9 mouse cellular contexts compared by ENCODE assay signal in genomic region chr4:109407176-109407520, GRCm38 (mm10). TPM values are rescaled to one million over a fixed set of nuclear protein-coding genes. Genes with fewer than 3 reads are reported as not detected.
A peak's percentile ranks its signal among the peaks of the same experiment; 100 is the strongest.
DNase-seq lines count a peak whose midpoint lies in the region; ATAC-seq and TF ChIP-seq lines count a peak whose summit lies in the region.
"Had no signal": no experiment of that assay in that cellular context is flagged by ENCODE, and none has a peak within 500 bp of the region (broad histone marks: within the 10 kb centered on the region; RNA-seq: fewer than 3 reads in every experiment).

No protein-coding gene starts in this region.

- H3K9me3 ChIP-seq in kidney, embryonic 14.5 days (ENCODE audit: control insufficient read depth, low read length): no peaks in the 10 kb centered on the region
- H3K9me3 ChIP-seq in hindbrain, embryonic 11.5 days (ENCODE audit: control insufficient read depth, low read length): no peaks in the 10 kb centered on the region
- no peaks in the 10 kb centered on the region for H3K9me3 ChIP-seq in midbrain, embryonic 12.5 days

- no peaks in the 10 kb centered on the region for H3K4me1 ChIP-seq in kidney, embryonic 14.5 days (ENCODE audit: control insufficient read depth, insufficient read depth, low read length)
- peaks cover 17% of the 10 kb centered on the region for H3K4me1 ChIP-seq in bone marrow macrophage, adult 2 months (ENCODE audit: control insufficient read depth, insufficient read depth, low read length)
- no peaks in the 10 kb centered on the region; the same call in none of the 2 replicates for H3K4me1 ChIP-seq in hindbrain, embryonic 11.5 days (replicated peaks; ENCODE audit: control insufficient read depth, insufficient read depth, low read length)
- H3K4me1 ChIP-seq in midbrain, embryonic 12.5 days: peaks cover 15% of the 10 kb centered on the region

- H3K4me3 ChIP-seq in kidney, embryonic 14.5 days (ENCODE audit: low read length): peak overlapping the region; percentile 66
- H3K4me3 ChIP-seq in bone marrow macrophage, adult 2 months (ENCODE audit: insufficient read depth, low read length): peak overlapping the region; percentile 79
- peak overlapping the region; percentile 48 for H3K4me3 ChIP-seq in hindbrain, embryonic 11.5 days (ENCODE audit: low read depth, low read length)
- H3K4me3 ChIP-seq in midbrain, embryonic 12.5 days: peak overlapping the region; percentile 67

- peak; percentile 40; the same call in 1 of the 2 replicates for ATAC-seq in kidney, embryonic 14.5 days (ENCODE audit: low FRiP score, low TSS enrichment)
- peak; percentile 56 for ATAC-seq in hindbrain, embryonic 11.5 days (ENCODE audit: low FRiP score)
- peak; percentile 27; the same call in 1 of the 2 replicates for ATAC-seq in midbrain, embryonic 12.5 days (ENCODE audit: low FRiP score, low read depth)

- no peaks in the 10 kb centered on the region for H3K36me3 ChIP-seq in kidney, embryonic 14.5 days (ENCODE audit: control insufficient read depth, insufficient read depth, low read length)
- H3K36me3 ChIP-seq in hindbrain, embryonic 11.5 days (ENCODE audit: control insufficient read depth, insufficient read depth, low read length): no peaks in the 10 kb centered on the region
- H3K36me3 ChIP-seq in midbrain, embryonic 12.5 days: no peaks in the 10 kb centered on the region

- H3K27ac ChIP-seq in kidney, embryonic 14.5 days (ENCODE audit: low read depth, low read length): no peak overlapping the region
- H3K27ac ChIP-seq in bone marrow macrophage, adult 2 months (ENCODE audit: insufficient read depth, low read depth, low read length): no peak overlapping the region
- no peak overlapping the region for H3K27ac ChIP-seq in hindbrain, embryonic 11.5 days (ENCODE audit: low read depth, low read length)
- H3K27ac ChIP-seq in midbrain, embryonic 12.5 days (replicated peaks): no peak overlapping the region

- no peaks in the 10 kb centered on the region for H3K27me3 ChIP-seq in kidney, embryonic 14.5 days (ENCODE audit: control insufficient read depth, insufficient read depth, low read length)
- H3K27me3 ChIP-seq in hindbrain, embryonic 11.5 days (ENCODE audit: control insufficient read depth, insufficient read depth, low read length): 0 out of 2 replicates have a peak, but pooled peaks cover 2% of the 10 kb centered on the region
- peaks cover 36% of the 10 kb centered on the region for H3K27me3 ChIP-seq in midbrain, embryonic 12.5 days

- peak overlapping the region; percentile 99 for H3K4me2 ChIP-seq in kidney, embryonic 14.5 days (replicated peaks; ENCODE audit: low read depth, low read length)
- H3K4me2 ChIP-seq in hindbrain, embryonic 11.5 days (replicated peaks; ENCODE audit: low read depth, low read length): peak overlapping the region; percentile 98
- peak overlapping the region; percentile 98 for H3K4me2 ChIP-seq in midbrain, embryonic 12.5 days (replicated peaks)

- peak overlapping the region; percentile 69 for H3K9ac ChIP-seq in kidney, embryonic 14.5 days (ENCODE audit: low read depth, low read length)
- H3K9ac ChIP-seq in hindbrain, embryonic 11.5 days (ENCODE audit: low read depth, low read length): peak overlapping the region; percentile 66
- peak overlapping the region; percentile 72 for H3K9ac ChIP-seq in midbrain, embryonic 12.5 days (replicated peaks)

- 4% methylated on average over 23 of the region's 24 CpGs for WGBS in kidney, embryonic 14.5 days
- 4% methylated on average over 20 of the region's 24 CpGs for WGBS in hindbrain, embryonic 11.5 days
- WGBS in midbrain, embryonic 12.5 days: 2% methylated on average over 23 of the region's 24 CpGs

- TF ChIP-seq CTCF in bone marrow macrophage, adult 2 months (IDR thresholded peaks at IDR 0.05; ENCODE audit: low read depth, low read length): no peak

- DNase-seq in kidney, adult 18-20 months: no peak
- DNase-seq in hindbrain, embryonic 11.5 days (ENCODE audit: low spot score): peak; percentile 24
- no peak for DNase-seq in thymus, postnatal 0 days (ENCODE audit: low spot score)
- no peak for DNase-seq in urinary bladder, postnatal 36 days (ENCODE audit: low spot score in 2 of 2)
- no peak for DNase-seq in c-Kit-positive CD71-positive TER-119-positive erythroid progenitor cells, embryonic 14.5 days (ENCODE audit: low spot score)
- DNase-seq: right cerebral cortex, postnatal 14 days had no signal

- no peak for TF ChIP-seq POLR2A in bone marrow macrophage, adult 2 months (IDR thresholded peaks at IDR 0.05; ENCODE audit: borderline replicate concordance, low read depth, low read length)

RNA-seq across cellular contexts. Expression of gene Ttc39a, which starts 0.7 kb away (rescaled TPM):
- polyA plus RNA-seq in kidney, embryonic 14.5 days (2014; fragmentation: Nextera tagmentation; extraction: Ambion mirVana): 4.4 and 6.1 TPM in 2 replicates
- 1.3 and 1.4 TPM in 2 replicates for polyA plus RNA-seq in bone marrow macrophage, adult 2 months (2012; ENCODE audit: insufficient read depth, insufficient read length, missing spikeins)
- polyA plus RNA-seq in hindbrain, embryonic 11.5 days (2014; fragmentation: Nextera tagmentation; extraction: Ambion mirVana): 2.3 and 2.5 TPM in 2 replicates
- polyA plus RNA-seq in midbrain, embryonic 12.5 days (2016; fragmentation: Nextera tagmentation; extraction: Ambion mirVana): 1.2 and 1.6 TPM in 2 replicates
- polyA plus RNA-seq in thymus, postnatal 0 days (2015; fragmentation: Nextera tagmentation; extraction: Ambion mirVana): 4.2 and 4.3 TPM in 2 replicates
